Mouse (Mus musculus): ENCODE measurements at regions not wholly inside any gene's neighbourhood (a gene's known extent, or its start where the extent isn't known, plus 50 kb on each side); places are given as distances from the start of the nearest gene placed in this dataset.

GRCm38 (mm10) chr2:137393486-137393885 is 277.0 kb upstream of the Jag1 start:
- no peak for DNase-seq

- DNase-seq: no peak
These were observed 263.4 kb upstream of the Jag1 start for GRCm38 (mm10) chr2:137379816-137380215.

GRCm38 (mm10) chr2:137375346-137375745 is 258.9 kb upstream of the Jag1 start:
- no peak for DNase-seq

GRCm38 (mm10) chr2:137371062-137371461 is 254.6 kb upstream of the Jag1 start:
- no peak for DNase-seq

- DNase-seq: no peak
These were observed 246.6 kb upstream of the Jag1 start for GRCm38 (mm10) chr2:137363006-137363405.

- no peak for DNase-seq
These were observed 240.8 kb upstream of the Jag1 start for GRCm38 (mm10) chr2:137357181-137357738.

GRCm38 (mm10) chr2:137343736-137344135 is 227.3 kb upstream of the Jag1 start:
- no peak for DNase-seq

- no peak for DNase-seq
These were observed 213.6 kb upstream of the Jag1 start for GRCm38 (mm10) chr2:137329995-137330394.

GRCm38 (mm10) chr2:137323445-137323844 is 207.0 kb upstream of the Jag1 start:
- no peak for DNase-seq

GRCm38 (mm10) chr2:137310511-137310910 is 194.1 kb upstream of the Jag1 start:
- no peak for DNase-seq

- DNase-seq: no peak
These were observed 191.7 kb upstream of the Jag1 start for GRCm38 (mm10) chr2:137308116-137308515.

GRCm38 (mm10) chr2:137301474-137302267 is 185.2 kb upstream of the Jag1 start:
- DNase-seq: no peak

GRCm38 (mm10) chr2:137289231-137289630 is 172.8 kb upstream of the Jag1 start:
- no peak for DNase-seq

- no peak for DNase-seq
These were observed 155.2 kb upstream of the Jag1 start for GRCm38 (mm10) chr2:137271575-137272180.

- no peak for DNase-seq
These were observed 146.5 kb upstream of the Jag1 start for GRCm38 (mm10) chr2:137262911-137263310.

GRCm38 (mm10) chr2:137257847-137258515 is 141.5 kb upstream of the Jag1 start:
- DNase-seq: no peak

- no peak for DNase-seq
These were observed 131.5 kb upstream of the Jag1 start for GRCm38 (mm10) chr2:137247931-137248330.

GRCm38 (mm10) chr2:137244370-137244769 is 127.9 kb upstream of the Jag1 start:
- DNase-seq: no peak

GRCm38 (mm10) chr2:137243914-137244313 is 127.5 kb upstream of the Jag1 start:
- no peak for DNase-seq

GRCm38 (mm10) chr2:137236961-137237360 is 120.5 kb upstream of the Jag1 start:
- no peak for DNase-seq

GRCm38 (mm10) chr2:137233936-137234335 is 117.5 kb upstream of the Jag1 start:
- no peak for DNase-seq

- DNase-seq: no peak
These were observed 114.7 kb upstream of the Jag1 start for GRCm38 (mm10) chr2:137231161-137231560.

- no peak for DNase-seq
These were observed 113.1 kb upstream of the Jag1 start for GRCm38 (mm10) chr2:137229422-137230069.
